21 mouse cellular contexts compared by ENCODE assay signal in genomic region chr5:91654331-91655048, GRCm38 (mm10).
DNase-seq lines count a peak whose midpoint lies in the region; ATAC-seq and TF ChIP-seq lines count a peak whose summit lies in the region.
"Had no signal": no experiment of that assay in that cellular context is flagged by ENCODE, and none has a peak within 500 bp of the region (broad histone marks: within the 10 kb centered on the region; RNA-seq: fewer than 3 reads in every experiment).

No protein-coding gene starts in this region.

- no peak for TF ChIP-seq CTCF in forebrain, postnatal 0 days (IDR thresholded peaks at IDR 0.05; ENCODE audit: low read depth)

- no peak overlapping the region for H3K27ac ChIP-seq in forebrain, embryonic 16.5 days (ENCODE audit: low read length)
- no peak overlapping the region for H3K27ac ChIP-seq in forebrain, postnatal 0 days (ENCODE audit: low read depth, low read length)

- H3K4me3 ChIP-seq in forebrain, embryonic 16.5 days (replicated peaks; ENCODE audit: low read length), result no peak overlapping the region
- H3K4me3 ChIP-seq in forebrain, postnatal 0 days (ENCODE audit: low read depth, low read length), result no peak overlapping the region

- 0 out of 2 replicates have a peak, but pooled peaks have one; percentile 18 for ATAC-seq in forebrain, embryonic 16.5 days
- ATAC-seq in forebrain, postnatal 0 days, result no peak
- peak; percentile 92 for ATAC-seq in frontal cortex, adult (ENCODE audit: low TSS enrichment)
- ATAC-seq: activated CD4-positive, CD25-positive, alpha-beta regulatory T cell, adult 4 months; CD4-positive, CD25-positive, alpha-beta regulatory T cell, adult 4 months; Patski had no signal

- 73% methylated on average over 3 of the region's 3 CpGs for WGBS in forebrain, embryonic 16.5 days
- 67% methylated on average over 3 of the region's 3 CpGs for WGBS in forebrain, postnatal 0 days

- H3K4me2 ChIP-seq in forebrain, embryonic 16.5 days (ENCODE audit: low read length), result no peak overlapping the region
- no peak overlapping the region for H3K4me2 ChIP-seq in forebrain, postnatal 0 days (ENCODE audit: low read depth)

- no peaks in the 10 kb centered on the region for H3K9me3 ChIP-seq in forebrain, embryonic 16.5 days (ENCODE audit: control insufficient read depth, low read length)
- H3K9me3 ChIP-seq in forebrain, postnatal 0 days (ENCODE audit: low read length), result no peaks in the 10 kb centered on the region
- H3K9me3 ChIP-seq: G1E had no signal

- no peak for DNase-seq in forebrain, postnatal 0 days
- no peak for DNase-seq in frontal cortex, postnatal 14 days (ENCODE audit: low spot score in 2 of 2)
- peak; percentile 29 for DNase-seq in brain, adult 2 months (ENCODE audit: low read depth, low spot score)
- no peak for DNase-seq in ovary, adult 18-20 months (ENCODE audit: low spot score)
- DNase-seq: adrenal gland, adult 2 months; adrenal gland, adult 8-10 months; adrenal gland, postnatal 10 days; adrenal gland, postnatal 14 days; adrenal gland, postnatal 25 days; B cell, adult 2 months; cerebellum, adult 11 months; cerebellum, adult 11-12 months; cerebellum, adult 18-20 months; cerebellum, adult 2 months had no signal

- H3K27me3 ChIP-seq in forebrain, embryonic 16.5 days (replicated peaks; ENCODE audit: control insufficient read depth, insufficient read depth, low read length), result no peaks in the 10 kb centered on the region
- H3K27me3 ChIP-seq in forebrain, postnatal 0 days (ENCODE audit: insufficient read depth, low read length), result no peaks in the 10 kb centered on the region
- H3K27me3 ChIP-seq: CH12.LX, Patski had no signal

- H3K36me3 ChIP-seq in forebrain, embryonic 16.5 days (ENCODE audit: control insufficient read depth, insufficient read depth), result no peaks in the 10 kb centered on the region
- no peaks in the 10 kb centered on the region for H3K36me3 ChIP-seq in forebrain, postnatal 0 days (ENCODE audit: insufficient read depth)
- H3K36me3 ChIP-seq: G1E had no signal

- peaks cover 8% of the 10 kb centered on the region for H3K4me1 ChIP-seq in forebrain, embryonic 16.5 days (replicated peaks; ENCODE audit: control insufficient read depth, insufficient read depth, low read length)
- H3K4me1 ChIP-seq in forebrain, postnatal 0 days (ENCODE audit: insufficient read depth), result no peaks in the 10 kb centered on the region

- H3K9ac ChIP-seq in forebrain, embryonic 16.5 days (replicated peaks; ENCODE audit: low read depth, low read length), result no peak overlapping the region
- no peak overlapping the region for H3K9ac ChIP-seq in forebrain, postnatal 0 days
